7 mouse cellular contexts compared by ENCODE assay signal in the genomic region with DNA sequence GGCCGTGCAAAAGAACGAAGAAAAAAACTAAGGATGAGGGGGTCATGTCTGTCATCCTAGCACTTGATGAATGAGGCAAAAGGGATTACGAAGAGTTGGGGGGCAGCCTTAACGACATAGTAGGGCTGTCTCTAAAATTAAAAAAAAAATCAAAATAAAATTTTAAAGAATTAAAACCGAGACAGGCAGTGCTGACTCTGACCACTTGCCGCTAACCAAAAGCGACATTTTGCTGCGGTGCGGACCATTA. TPM values are rescaled to one million over a fixed set of nuclear protein-coding genes. Genes with fewer than 3 reads are reported as not detected.
A peak's percentile ranks its signal among the peaks of the same experiment; 100 is the strongest.
DNase-seq lines count a peak whose midpoint lies in the region; ATAC-seq lines count a peak whose summit lies in the region.

No protein-coding gene starts in this region.

- H3K27me3 ChIP-seq in lung, embryonic 16.5 days (ENCODE audit: control insufficient read depth, insufficient read depth, low read depth, low read length), result no peaks in the 10 kb centered on the region
- no peaks in the 10 kb centered on the region for H3K27me3 ChIP-seq in forebrain, embryonic 11.5 days (ENCODE audit: control insufficient read depth, insufficient read depth, low read length)
- H3K27me3 ChIP-seq in limb, embryonic 13.5 days, result no peaks in the 10 kb centered on the region
- no peaks in the 10 kb centered on the region for H3K27me3 ChIP-seq in stomach, embryonic 14.5 days (ENCODE audit: control insufficient read depth, insufficient read depth, low read length)

- DNase-seq in lung, postnatal 14 days, result no peak
- no peak for DNase-seq in forebrain, embryonic 11.5 days (ENCODE audit: low spot score)
- no peak for DNase-seq in ovary, postnatal 14 days (ENCODE audit: low spot score)

- H3K36me3 ChIP-seq in lung, embryonic 16.5 days (ENCODE audit: control insufficient read depth, insufficient read depth, low read length), result no peaks in the 10 kb centered on the region; the same call in 1 of the 2 replicates
- H3K36me3 ChIP-seq in forebrain, embryonic 11.5 days (ENCODE audit: control insufficient read depth, insufficient read depth, low read length), result no peaks in the 10 kb centered on the region
- peaks cover 13% of the 10 kb centered on the region for H3K36me3 ChIP-seq in limb, embryonic 13.5 days
- H3K36me3 ChIP-seq in stomach, embryonic 14.5 days (ENCODE audit: control insufficient read depth, insufficient read depth, low read length), result no peaks in the 10 kb centered on the region; the same call in 1 of the 2 replicates

- WGBS in lung, embryonic 16.5 days, result 1% methylated on average over 9 of the region's 9 CpGs
- 9% methylated on average over 9 of the region's 9 CpGs for WGBS in forebrain, embryonic 11.5 days
- WGBS in limb, embryonic 13.5 days, result 3% methylated on average over 9 of the region's 9 CpGs
- under 1% methylated on average over 9 of the region's 9 CpGs for WGBS in stomach, embryonic 14.5 days

- ATAC-seq in lung, embryonic 16.5 days (ENCODE audit: low read depth), result no peak
- no peak; the same call in 1 of the 2 replicates for ATAC-seq in forebrain, embryonic 11.5 days (replicated peaks; ENCODE audit: low FRiP score)
- ATAC-seq in limb, embryonic 13.5 days (ENCODE audit: low FRiP score, low read depth), result no peak
- no peak for ATAC-seq in stomach, embryonic 14.5 days (ENCODE audit: insufficient number of reproducible peaks, insufficient read depth, low FRiP score, low read depth)
- ATAC-seq in activated CD4-positive, CD25-positive, alpha-beta regulatory T cell, adult 4 months, result no peak

- peak overlapping the region; percentile 97 for H3K27ac ChIP-seq in lung, embryonic 16.5 days (ENCODE audit: low read length)
- H3K27ac ChIP-seq in forebrain, embryonic 11.5 days (ENCODE audit: low read depth, low read length), result peak overlapping the region; percentile 91
- H3K27ac ChIP-seq in limb, embryonic 13.5 days, result peak overlapping the region; percentile 86; the same call in 1 of the 2 replicates
- peak overlapping the region; percentile 95 for H3K27ac ChIP-seq in stomach, embryonic 14.5 days (ENCODE audit: low read length)

- H3K9ac ChIP-seq in lung, embryonic 16.5 days (ENCODE audit: low read length), result peak overlapping the region; percentile 65
- H3K9ac ChIP-seq in forebrain, embryonic 11.5 days (ENCODE audit: low read length), result peak overlapping the region; percentile 51
- H3K9ac ChIP-seq in limb, embryonic 13.5 days, result peak overlapping the region; percentile 64
- H3K9ac ChIP-seq in stomach, embryonic 14.5 days (replicated peaks; ENCODE audit: low read depth, low read length), result peak overlapping the region; percentile 33

- H3K4me2 ChIP-seq in lung, embryonic 16.5 days (ENCODE audit: low read depth, low read length), result peak overlapping the region; percentile 85
- peak overlapping the region; percentile 64 for H3K4me2 ChIP-seq in forebrain, embryonic 11.5 days (ENCODE audit: low read depth, low read length, severe bottlenecking)
- peak overlapping the region; percentile 72 for H3K4me2 ChIP-seq in limb, embryonic 13.5 days (replicated peaks)
- H3K4me2 ChIP-seq in stomach, embryonic 14.5 days (replicated peaks; ENCODE audit: low read depth, low read length), result peak overlapping the region; percentile 62

- peak overlapping the region; percentile 71 for H3K4me3 ChIP-seq in lung, embryonic 16.5 days (ENCODE audit: low read length)
- H3K4me3 ChIP-seq in forebrain, embryonic 11.5 days (ENCODE audit: low read depth, low read length), result peak overlapping the region; percentile 84
- peak overlapping the region; percentile 90 for H3K4me3 ChIP-seq in limb, embryonic 13.5 days
- H3K4me3 ChIP-seq in stomach, embryonic 14.5 days (ENCODE audit: low read depth, low read length), result peak overlapping the region; percentile 86

- peaks cover 24% of the 10 kb centered on the region for H3K4me1 ChIP-seq in lung, embryonic 16.5 days (replicated peaks; ENCODE audit: control insufficient read depth, insufficient read depth, low read length)
- H3K4me1 ChIP-seq in forebrain, embryonic 11.5 days (replicated peaks; ENCODE audit: control insufficient read depth, insufficient read depth, low read length), result peaks cover 17% of the 10 kb centered on the region; the same call in 1 of the 2 replicates
- H3K4me1 ChIP-seq in limb, embryonic 13.5 days, result peaks cover 30% of the 10 kb centered on the region
- H3K4me1 ChIP-seq in stomach, embryonic 14.5 days (ENCODE audit: control insufficient read depth, insufficient read depth, low read length), result peaks cover 13% of the 10 kb centered on the region

- H3K9me3 ChIP-seq in lung, embryonic 16.5 days (ENCODE audit: control insufficient read depth, low read length), result no peaks in the 10 kb centered on the region
- no peaks in the 10 kb centered on the region for H3K9me3 ChIP-seq in forebrain, embryonic 11.5 days (ENCODE audit: control insufficient read depth, low read length)
- no peaks in the 10 kb centered on the region for H3K9me3 ChIP-seq in limb, embryonic 13.5 days
- H3K9me3 ChIP-seq in stomach, embryonic 14.5 days (ENCODE audit: control insufficient read depth, low read depth, low read length), result no peaks in the 10 kb centered on the region

RNA-seq across cellular contexts. Expression of gene Csnk1g2, which starts 1.0 kb away (rescaled TPM):
- 20.6 and 38.4 TPM in 2 replicates for polyA plus RNA-seq in lung, embryonic 16.5 days (2015; fragmentation: Nextera tagmentation; extraction: Ambion mirVana)
- 134 TPM in 2 replicates for polyA plus RNA-seq in forebrain, embryonic 11.5 days (2014; fragmentation: Nextera tagmentation; extraction: Ambion mirVana)
- 148 and 159 TPM in 2 replicates for polyA plus RNA-seq in limb, embryonic 13.5 days (2015; fragmentation: Nextera tagmentation; extraction: Ambion mirVana)
- 43.5 and 67.4 TPM in 2 replicates for polyA plus RNA-seq in stomach, embryonic 14.5 days (2014; fragmentation: Nextera tagmentation; extraction: Ambion mirVana)
- polyA plus RNA-seq in activated CD4-positive, CD25-positive, alpha-beta regulatory T cell, adult 4 months (2017; shearing (Covaris generic)), result 10 to 100 TPM; 13.3 to 16.1 TPM

RNA-seq across cellular contexts. Expression of gene Gm49322, which starts 15.8 kb away (rescaled TPM):
- 3.7 and 4.4 TPM in 2 replicates for polyA plus RNA-seq in lung, embryonic 16.5 days (2015; fragmentation: Nextera tagmentation; extraction: Ambion mirVana)
- polyA plus RNA-seq in forebrain, embryonic 11.5 days (2014; fragmentation: Nextera tagmentation; extraction: Ambion mirVana), result 3.6 and 4.7 TPM in 2 replicates
- polyA plus RNA-seq in limb, embryonic 13.5 days (2015; fragmentation: Nextera tagmentation; extraction: Ambion mirVana), result 3.7 and 5.6 TPM in 2 replicates
- polyA plus RNA-seq in stomach, embryonic 14.5 days (2014; fragmentation: Nextera tagmentation; extraction: Ambion mirVana), result 1.5 and 2.3 TPM in 2 replicates
- 10 to 100 TPM in 1 of 2 experiments, 1 to 10 TPM in 1; 9.5 to 11.5 TPM for polyA plus RNA-seq in activated CD4-positive, CD25-positive, alpha-beta regulatory T cell, adult 4 months (2017; shearing (Covaris generic))

RNA-seq across cellular contexts. Expression of gene Adat3, which starts 18.9 kb away (rescaled TPM):
- polyA plus RNA-seq in lung, embryonic 16.5 days (2015; fragmentation: Nextera tagmentation; extraction: Ambion mirVana), result 7.1 and 8.3 TPM in 2 replicates
- 7.6 and 9.5 TPM in 2 replicates for polyA plus RNA-seq in forebrain, embryonic 11.5 days (2014; fragmentation: Nextera tagmentation; extraction: Ambion mirVana)
- 7.6 and 8.8 TPM in 2 replicates for polyA plus RNA-seq in limb, embryonic 13.5 days (2015; fragmentation: Nextera tagmentation; extraction: Ambion mirVana)
- polyA plus RNA-seq in stomach, embryonic 14.5 days (2014; fragmentation: Nextera tagmentation; extraction: Ambion mirVana), result 7.7 and 7.9 TPM in 2 replicates
- 1 to 10 TPM; 2.5 to 3.7 TPM for polyA plus RNA-seq in activated CD4-positive, CD25-positive, alpha-beta regulatory T cell, adult 4 months (2017; shearing (Covaris generic))

RNA-seq across cellular contexts. Expression of gene Scamp4, which starts 18.9 kb away (rescaled TPM):
- 78.8 and 81.8 TPM in 2 replicates for polyA plus RNA-seq in lung, embryonic 16.5 days (2015; fragmentation: Nextera tagmentation; extraction: Ambion mirVana)
- 67.7 and 78.5 TPM in 2 replicates for polyA plus RNA-seq in forebrain, embryonic 11.5 days (2014; fragmentation: Nextera tagmentation; extraction: Ambion mirVana)
- polyA plus RNA-seq in limb, embryonic 13.5 days (2015; fragmentation: Nextera tagmentation; extraction: Ambion mirVana), result 83.9 and 92.0 TPM in 2 replicates
- polyA plus RNA-seq in stomach, embryonic 14.5 days (2014; fragmentation: Nextera tagmentation; extraction: Ambion mirVana), result 95.9 and 106 TPM in 2 replicates
- 100 to 1,000 TPM; 104 to 107 TPM for polyA plus RNA-seq in activated CD4-positive, CD25-positive, alpha-beta regulatory T cell, adult 4 months (2017; shearing (Covaris generic))

RNA-seq across cellular contexts. Expression of gene Abhd17a, which starts 31.5 kb away (rescaled TPM):
- polyA plus RNA-seq in lung, embryonic 16.5 days (2015; fragmentation: Nextera tagmentation; extraction: Ambion mirVana), result 77.4 and 80.9 TPM in 2 replicates
- polyA plus RNA-seq in forebrain, embryonic 11.5 days (2014; fragmentation: Nextera tagmentation; extraction: Ambion mirVana), result 94.6 and 121 TPM in 2 replicates
- 80.9 and 83.0 TPM in 2 replicates for polyA plus RNA-seq in limb, embryonic 13.5 days (2015; fragmentation: Nextera tagmentation; extraction: Ambion mirVana)
- polyA plus RNA-seq in stomach, embryonic 14.5 days (2014; fragmentation: Nextera tagmentation; extraction: Ambion mirVana), result 89.7 and 104 TPM in 2 replicates
- polyA plus RNA-seq in activated CD4-positive, CD25-positive, alpha-beta regulatory T cell, adult 4 months (2017; shearing (Covaris generic)), result 10 to 100 TPM in 1 of 2 experiments, 1 to 10 TPM in 1; 9.4 to 11.8 TPM
